Mouse (Mus musculus) liver, embryonic 11.5 days (tissue): ENCODE results near the gene Enpep. TPM values are rescaled to one million over a fixed set of nuclear protein-coding genes. Genes with fewer than 3 reads are reported as not detected.
A peak's percentile ranks its signal among the peaks of the same experiment; 100 is the strongest.

Source experiments
- ATAC-seq: fragments of 200-750 bp; cut with Nextera tagmentation; replicated peaks from 2 replicates; pipeline ENCODE4 v1.8.0; 2017; ENCODE audit warnings: moderate number of reproducible peaks, mild to moderate bottlenecking, moderate TSS enrichment, moderate library complexity; ENCODE audit not compliant: low FRiP score
- DNase-seq: peaks from one replicate; pipeline ENCODE4 v3.0.0-alpha.2; 2017; ENCODE audit warnings: low spot score
- H3K27ac ChIP-seq: fragments of 300-500 bp; sonication (generic); 2 replicates; pipeline ENCODE4 v1.5.1; 2014; ENCODE audit warnings: mild to moderate bottlenecking, low read depth, low read length, control low read depth
- H3K27me3 ChIP-seq: fragments of 300-500 bp; sonication (generic); replicated peaks from 2 replicates; pipeline ENCODE4 v1.6.1; 2014; ENCODE audit warnings: low read length, mixed read lengths; ENCODE audit not compliant: control insufficient read depth, insufficient read depth
- H3K36me3 ChIP-seq: fragments of 300-500 bp; sonication (generic); 2 replicates; pipeline ENCODE4 v1.6.1; 2014; ENCODE audit warnings: mild to moderate bottlenecking, low read length, moderate library complexity, mixed read lengths; ENCODE audit not compliant: control insufficient read depth, insufficient read depth
- H3K4me1 ChIP-seq: fragments of 300-500 bp; sonication (generic); replicated peaks from 2 replicates; pipeline ENCODE4 v1.6.1; 2014; ENCODE audit warnings: low read length, mixed read lengths; ENCODE audit not compliant: control insufficient read depth, insufficient read depth
- H3K4me2 ChIP-seq: fragments of 300-500 bp; sonication (generic); 2 replicates; pipeline ENCODE4 v1.6.1; 2014; ENCODE audit warnings: mild to moderate bottlenecking, control low read depth, moderate library complexity
- H3K4me3 ChIP-seq: fragments of 300-500 bp; sonication (generic); 2 replicates; pipeline ENCODE4 v1.5.1; 2014; ENCODE audit warnings: low read depth, low read length, control low read depth
- H3K9ac ChIP-seq: fragments of 300-500 bp; sonication (generic); 2 replicates; pipeline ENCODE4 v1.6.1; 2014; ENCODE audit warnings: low read depth, low read length, control low read depth
- H3K9me3 ChIP-seq: fragments of 300-500 bp; sonication (generic); 2 replicates; pipeline ENCODE4 v1.6.1; 2016; ENCODE audit warnings: low read length, inconsistent platforms, mixed read lengths; ENCODE audit not compliant: control insufficient read depth
- WGBS: fragments of 180-500 bp; shearing (Covaris S2); extraction: QIAGEN DNeasy Blood & Tissue Kit; methylation state at CpG from one replicate; pipeline ENCODE4 v1.1.7; 2014; 5-methylcytosine and 5-hydroxymethylcytosine counted together
- polyA plus RNA-seq: library from polyadenylated mRNA; unstranded; fragments of >200 nt; fragmentation: Nextera tagmentation; extraction: Ambion mirVana; gene quantifications from 2 replicates; pipeline ENCODE4 v1.2.1, GENCODE M21; 2014

Enpep gene
- polyA plus RNA-seq, 1 experiment from 2014 or later = 4.3 TPM

DNA sequence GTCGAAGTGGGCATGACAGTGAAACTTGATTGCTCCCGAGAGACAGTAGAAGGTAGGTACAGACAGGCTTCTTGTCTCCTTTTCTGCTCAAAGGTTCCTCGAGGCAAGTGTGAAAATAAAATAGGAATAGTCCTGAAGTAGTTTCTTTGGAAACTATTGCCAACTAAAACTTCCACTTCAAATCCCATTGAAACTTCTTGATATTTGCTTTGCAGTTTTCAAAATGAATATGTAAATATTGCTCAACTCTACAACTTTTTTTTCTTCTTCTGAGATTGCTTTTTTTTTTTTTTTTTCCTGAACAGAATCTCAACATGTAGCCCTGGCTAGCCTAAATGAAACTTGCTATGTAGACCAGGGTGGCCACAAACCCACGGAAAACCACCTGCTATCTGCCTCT, 21.4 kb upstream of the Enpep start:
- Histone ChIP-seq H3K4me2 (no peak overlapping the region), H3K9ac (no peak overlapping the region), H3K4me1 (no peaks in the 10 kb centered on the region), H3K4me3 (no peak overlapping the region), H3K36me3 (no peaks in the 10 kb centered on the region), H3K9me3 (no peaks in the 10 kb centered on the region), H3K27ac (no peak overlapping the region), H3K27me3 (no peaks in the 10 kb centered on the region)
- WGBS = 75% methylated on average over 4 of the region's 4 CpGs
- no peak for ATAC-seq
- no peak for DNase-seq

DNA sequence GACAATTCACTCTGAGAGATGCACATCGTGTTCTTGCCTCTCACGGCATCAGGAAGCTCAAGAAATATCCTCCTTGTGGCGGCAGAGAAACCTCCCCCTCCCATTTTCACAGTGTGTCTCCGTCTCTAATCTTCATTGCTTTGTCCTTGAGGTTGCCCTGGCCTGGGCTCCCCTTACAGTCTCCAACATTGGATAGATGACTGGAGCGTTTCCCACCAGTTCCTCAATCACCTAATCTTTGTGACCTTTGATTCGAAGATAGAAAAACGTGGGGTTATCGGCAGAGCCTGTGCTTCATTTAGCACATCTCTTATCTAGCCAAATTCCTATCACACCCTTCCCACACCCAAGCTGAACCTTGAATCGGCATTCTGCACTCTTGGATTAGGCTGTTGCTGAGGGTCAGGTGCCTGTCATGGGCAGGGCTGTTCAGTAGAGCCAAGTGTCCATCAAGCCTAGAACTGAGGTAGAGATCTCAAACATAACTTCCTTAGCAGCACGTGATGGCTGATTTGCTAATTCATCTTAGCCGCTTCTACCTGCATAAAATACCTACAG, 18.9 kb upstream of the Enpep start:
- no peak for ATAC-seq
- WGBS = 54% methylated on average over 11 of the region's 11 CpGs

DNA sequence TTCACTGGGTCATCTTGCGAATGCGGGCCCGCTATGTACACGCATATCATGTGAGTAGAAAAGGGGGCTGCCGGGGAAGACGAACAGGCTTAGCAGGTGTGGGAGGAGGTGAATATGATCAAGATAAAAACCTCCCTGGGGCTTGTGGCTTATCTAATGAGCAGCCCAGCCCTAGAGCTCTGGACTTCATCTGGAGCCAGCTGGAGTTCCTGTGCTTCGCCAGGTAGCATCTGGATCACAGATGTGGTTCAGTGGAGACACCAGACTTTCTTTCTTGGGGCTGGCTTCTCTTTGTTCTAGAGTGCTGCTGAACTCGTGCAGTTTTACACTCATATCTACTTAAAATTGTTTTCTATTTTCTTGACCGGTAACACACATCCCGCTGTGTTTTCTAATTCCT, 14.8 kb upstream of the Enpep start:
- no peak overlapping the region for H3K4me3 ChIP-seq
- no peak overlapping the region for H3K4me2 ChIP-seq
- no peaks in the 10 kb centered on the region for H3K4me1 ChIP-seq
- H3K36me3 ChIP-seq = no peaks in the 10 kb centered on the region
- no peak overlapping the region for H3K27ac ChIP-seq
- WGBS = 78% methylated on average over 10 of the region's 10 CpGs
- DNase-seq (no peak), ATAC-seq (no peak)
- H3K9ac ChIP-seq = no peak overlapping the region
- no peaks in the 10 kb centered on the region for H3K27me3 ChIP-seq
- H3K9me3 ChIP-seq = no peaks in the 10 kb centered on the region

More for the DNA sequence above, 18.9 kb upstream of the Enpep start:
- H3K36me3 ChIP-seq = no peaks in the 10 kb centered on the region
- H3K9ac ChIP-seq = no peak overlapping the region
- DNase-seq = no peak
- H3K27me3 ChIP-seq = no peaks in the 10 kb centered on the region
- no peak overlapping the region for H3K27ac ChIP-seq
- H3K4me1 ChIP-seq = no peaks in the 10 kb centered on the region
- no peaks in the 10 kb centered on the region for H3K9me3 ChIP-seq
- H3K4me3 ChIP-seq = no peak overlapping the region
- H3K4me2 ChIP-seq = no peak overlapping the region

DNA sequence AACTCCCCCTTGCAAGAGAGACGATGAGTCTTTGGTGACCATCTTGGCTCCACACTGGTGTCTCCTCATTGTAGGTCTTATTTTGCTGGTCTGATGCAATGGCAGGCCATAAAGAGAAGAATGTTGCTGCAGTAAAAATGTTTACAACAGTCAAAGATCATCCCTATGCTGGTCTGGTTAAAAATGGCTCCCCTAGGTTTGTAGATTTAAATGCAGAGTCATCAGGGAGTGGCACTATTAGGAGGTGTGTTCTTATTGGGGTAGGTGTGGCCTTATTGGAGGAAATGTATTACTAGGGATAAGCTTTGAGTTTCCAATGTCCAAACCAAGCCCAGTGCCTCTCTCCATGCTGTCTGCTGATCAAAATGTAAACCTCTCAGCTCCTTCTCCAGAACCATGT, 10.2 kb upstream of the Enpep start:
- Histone ChIP-seq H3K9ac (no peak overlapping the region), H3K36me3 (no peaks in the 10 kb centered on the region), H3K4me2 (no peak overlapping the region), H3K9me3 (no peaks in the 10 kb centered on the region), H3K27me3 (no peaks in the 10 kb centered on the region), H3K27ac (no peak overlapping the region), H3K4me3 (no peak overlapping the region), H3K4me1 (peaks cover 3% of the 10 kb centered on the region; the same call in 1 of the 2 replicates)
- 93% methylated on average over 1 of the region's 1 CpGs for WGBS
- DNase-seq (no peak), ATAC-seq (no peak)

DNA sequence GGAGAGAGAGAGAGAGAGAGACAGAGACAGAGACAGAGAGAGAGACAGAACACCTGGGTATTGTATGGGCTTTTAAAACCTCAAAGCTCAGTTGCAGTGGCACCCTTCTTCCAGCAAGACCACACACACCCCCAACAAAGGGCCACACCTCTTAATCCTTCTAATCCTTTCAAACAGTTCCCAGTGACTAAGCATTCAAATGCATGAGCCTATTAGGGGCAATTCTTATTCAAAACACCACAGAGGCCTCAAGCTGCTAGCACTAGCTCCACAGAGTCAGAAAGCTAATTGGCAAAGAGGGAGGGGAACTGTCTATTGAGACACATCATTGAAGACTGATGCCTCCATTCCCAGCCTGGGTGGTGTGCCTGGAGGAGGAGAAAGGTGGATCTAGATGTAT, 8.5 kb upstream of the Enpep start:
- Histone ChIP-seq H3K27ac (no peak overlapping the region), H3K36me3 (no peaks in the 10 kb centered on the region), H3K9me3 (no peaks in the 10 kb centered on the region), H3K4me2 (no peak overlapping the region), H3K4me3 (no peak overlapping the region), H3K9ac (no peak overlapping the region), H3K27me3 (no peaks in the 10 kb centered on the region), H3K4me1 (peaks cover 3% of the 10 kb centered on the region; the same call in 1 of the 2 replicates)
- DNase-seq = no peak
- no peak for ATAC-seq

DNA sequence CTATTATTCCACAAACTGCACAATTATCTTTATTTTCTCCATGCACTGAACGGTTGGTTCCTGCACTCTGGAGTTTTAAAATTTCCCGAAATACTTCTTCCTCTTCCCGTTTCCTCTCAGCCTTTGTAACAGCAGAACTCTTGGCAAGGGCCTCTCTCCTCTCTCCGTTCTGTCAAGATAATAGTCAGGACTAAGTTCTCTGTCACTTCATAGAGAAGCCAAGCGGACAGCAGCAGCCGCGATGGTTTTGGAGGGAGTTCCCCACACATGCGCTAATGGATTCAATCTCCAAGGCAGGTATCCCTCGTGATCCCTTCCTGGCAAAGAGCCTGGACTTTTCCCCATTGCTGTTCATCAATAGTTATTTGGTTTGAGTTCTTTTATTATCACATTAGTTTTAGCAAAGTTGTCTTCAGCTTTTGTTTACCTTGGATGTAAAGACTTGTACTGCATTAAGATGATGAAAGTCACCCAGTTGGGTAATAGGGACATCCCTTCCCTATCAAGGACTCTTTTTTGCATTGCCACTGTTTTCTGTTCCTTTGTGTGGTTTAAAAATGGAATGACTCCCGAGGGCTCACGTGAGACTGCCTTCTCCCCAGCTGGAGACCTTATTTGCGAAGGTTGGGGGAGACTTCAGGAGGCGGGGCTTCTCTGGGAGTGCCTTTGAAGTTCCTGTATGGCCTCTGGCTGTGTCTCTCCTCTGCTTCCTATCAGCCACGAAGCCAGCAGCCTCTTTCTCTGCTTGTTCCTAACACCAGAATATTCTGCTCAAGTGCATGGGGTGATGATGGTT, 6.0 kb upstream of the Enpep start:
- no peak overlapping the region for H3K9ac ChIP-seq
- H3K27me3 ChIP-seq = no peaks in the 10 kb centered on the region
- H3K4me2 ChIP-seq = no peak overlapping the region
- H3K9me3 ChIP-seq = no peaks in the 10 kb centered on the region
- H3K27ac ChIP-seq = no peak overlapping the region
- no peak for ATAC-seq
- no peaks in the 10 kb centered on the region for H3K36me3 ChIP-seq
- no peak for DNase-seq
- WGBS = 43% methylated on average over 14 of the region's 14 CpGs
- H3K4me3 ChIP-seq = no peak overlapping the region
- H3K4me1 ChIP-seq = peaks cover 3% of the 10 kb centered on the region; the same call in 1 of the 2 replicates

DNA sequence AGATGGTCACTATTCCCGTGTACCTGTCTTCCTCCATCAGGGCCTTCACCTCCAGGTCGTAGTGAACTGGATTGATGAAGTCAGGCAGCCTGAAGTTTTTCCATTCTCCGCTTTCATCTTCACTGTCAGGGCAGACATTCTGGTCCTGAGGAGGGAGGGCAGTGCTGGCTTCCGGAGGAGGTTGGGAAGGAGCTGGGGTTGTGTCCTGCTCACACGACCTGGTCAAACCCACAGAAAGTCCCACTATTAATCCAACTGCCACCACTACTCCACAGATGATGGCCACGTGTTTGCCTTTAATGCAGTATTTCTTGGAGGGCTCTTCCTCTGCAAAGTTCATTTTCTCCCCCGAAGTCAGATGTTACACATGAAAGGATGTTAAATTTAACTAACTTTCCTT, 378 bp downstream of the Enpep start:
- Histone ChIP-seq H3K36me3 (no peaks in the 10 kb centered on the region), H3K9me3 (no peaks in the 10 kb centered on the region), H3K27ac (no peak overlapping the region), H3K4me2 (peak overlapping the region; percentile 38), H3K9ac (no peak overlapping the region), H3K4me3 (peak overlapping the region; percentile 24), H3K27me3 (no peaks in the 10 kb centered on the region), H3K4me1 (0 out of 2 replicates have a peak, but pooled peaks cover 3% of the 10 kb centered on the region)
- ATAC-seq (0 out of 2 replicates have a peak, but pooled peaks have one; percentile 18), DNase-seq (no peak)
- 49% methylated on average over 7 of the region's 7 CpGs for WGBS

DNA sequence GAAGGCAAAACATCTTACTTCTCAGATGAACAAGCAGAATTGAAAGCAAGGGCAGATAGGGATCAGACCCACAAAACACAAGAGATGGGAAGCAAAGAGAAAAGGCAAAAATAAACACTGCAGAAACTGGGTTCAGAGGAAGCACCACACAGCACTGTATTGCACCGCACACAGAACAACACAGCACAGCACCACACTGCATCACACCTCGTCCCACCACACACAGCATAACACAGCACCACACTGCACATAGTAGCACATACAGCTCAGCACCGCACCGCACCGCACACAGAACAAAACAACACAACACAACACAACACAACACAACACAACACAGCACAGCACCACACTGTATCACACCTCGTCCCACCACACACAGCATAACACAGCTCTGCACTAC, 1.1 kb downstream of the Enpep start:
- H3K4me2 ChIP-seq = peak overlapping the region; percentile 38
- H3K4me3 ChIP-seq = 0 out of 2 replicates have a peak overlapping the region, but pooled peaks have one; percentile 24
- ATAC-seq = no peak; the same call in 1 of the 2 replicates
- DNase-seq = no peak
- 86% methylated on average over 6 of the region's 6 CpGs for WGBS
- H3K9ac ChIP-seq = no peak overlapping the region
- H3K27ac ChIP-seq = no peak overlapping the region
- H3K4me1 ChIP-seq = 0 out of 2 replicates have a peak, but pooled peaks cover 3% of the 10 kb centered on the region
- no peaks in the 10 kb centered on the region for H3K36me3 ChIP-seq
- H3K27me3 ChIP-seq = no peaks in the 10 kb centered on the region
- no peaks in the 10 kb centered on the region for H3K9me3 ChIP-seq

DNA sequence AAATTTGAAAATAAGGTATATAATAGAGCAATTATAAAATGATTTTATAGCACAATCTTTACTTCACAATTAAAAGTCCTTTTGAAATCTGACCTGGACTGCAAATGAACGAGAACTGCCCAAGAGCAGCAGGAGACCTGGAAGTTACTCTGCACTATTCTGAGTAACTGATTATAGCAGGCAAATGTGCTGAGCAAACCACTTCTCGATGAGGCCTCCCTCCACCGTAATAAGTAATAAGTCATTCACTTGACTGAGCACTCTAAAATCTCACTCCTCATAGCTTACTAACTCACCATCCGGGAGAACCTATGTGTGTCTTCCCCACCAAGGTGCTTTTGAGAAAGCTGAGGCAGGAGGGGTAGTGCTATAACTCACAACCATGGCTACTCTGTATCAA, 4.5 kb downstream of the Enpep start:
- no peak for ATAC-seq
- H3K36me3 ChIP-seq = no peaks in the 10 kb centered on the region
- 77% methylated on average over 4 of the region's 4 CpGs for WGBS

More for the DNA sequence above, 4.5 kb downstream of the Enpep start:
- H3K4me2 ChIP-seq = no peak overlapping the region
- H3K9ac ChIP-seq = no peak overlapping the region
- H3K4me1 ChIP-seq = 0 out of 2 replicates have a peak, but pooled peaks cover 2% of the 10 kb centered on the region
- no peak overlapping the region for H3K27ac ChIP-seq
- no peaks in the 10 kb centered on the region for H3K27me3 ChIP-seq
- no peak overlapping the region for H3K4me3 ChIP-seq
- H3K9me3 ChIP-seq = no peaks in the 10 kb centered on the region
- DNase-seq = no peak
